Mouse (Mus musculus): ENCODE data around the gene Abhd12b. TPM values are rescaled to one million over a fixed set of nuclear protein-coding genes. Genes with fewer than 3 reads are reported as not detected.

Gene Abhd12b
- polyA plus RNA-seq, 1 experiment from 2014 or later = not detected

DNA sequence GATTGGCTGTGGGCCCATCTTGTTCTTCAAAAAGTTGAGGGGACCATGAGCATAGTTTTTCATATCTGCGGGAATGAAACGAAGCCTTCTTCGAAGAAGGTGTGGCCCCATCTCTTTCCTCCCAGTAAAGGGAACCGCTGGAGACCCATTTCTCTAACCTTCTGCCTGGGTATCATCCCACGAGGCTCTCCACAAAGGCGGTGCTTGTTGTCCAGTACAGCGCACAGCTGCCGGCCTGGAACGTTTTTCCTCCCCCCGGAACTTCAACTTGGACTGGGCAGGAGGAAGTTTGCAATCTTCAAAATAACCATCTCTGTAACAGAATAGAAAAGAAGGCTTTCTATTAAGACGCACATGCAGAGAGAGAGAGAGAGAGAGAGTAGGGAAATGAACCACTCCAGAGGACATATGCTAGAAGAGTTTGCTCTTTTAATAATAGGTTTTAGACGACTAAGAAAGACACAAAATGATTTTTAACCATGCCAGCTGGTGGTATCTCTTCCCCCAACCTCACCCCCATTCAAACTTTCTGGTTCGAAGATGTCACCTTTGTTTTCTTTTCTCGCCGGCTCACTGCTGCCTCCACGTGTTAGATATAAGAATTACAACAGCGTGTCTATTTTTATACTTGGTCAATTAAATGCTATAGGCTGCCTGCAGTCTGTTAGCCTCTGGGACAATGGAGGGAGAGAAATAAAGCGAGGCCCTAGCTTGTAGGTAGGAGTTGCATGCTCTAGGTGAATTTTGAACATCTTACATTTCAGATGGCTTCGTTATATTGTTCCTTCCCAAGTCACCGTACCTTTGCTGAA, 9.1 kb upstream of the Abhd12b start:
- no peak for ATAC-seq (ENCODE audit: low FRiP score, low TSS enrichment)
- Histone ChIP-seq H3K36me3 (ENCODE audit: control insufficient read depth, insufficient read depth, low read length) (no peaks in the 10 kb centered on the region), H3K4me2 (replicated peaks; ENCODE audit: low read depth, low read length) (no peak overlapping the region), H3K4me1 (ENCODE audit: control insufficient read depth, insufficient read depth, low read length) (peaks cover 3% of the 10 kb centered on the region; the same call in 1 of the 2 replicates), H3K27me3 (ENCODE audit: control insufficient read depth, insufficient read depth, low read length) (no peaks in the 10 kb centered on the region), H3K9me3 (ENCODE audit: control insufficient read depth, low read length) (no peaks in the 10 kb centered on the region), H3K9ac (ENCODE audit: low read depth, low read length) (no peak overlapping the region), H3K27ac (ENCODE audit: low read depth, low read length) (peak overlapping the region; percentile 70; the same call in 1 of the 2 replicates), H3K4me3 (ENCODE audit: low read length) (no peak overlapping the region)
- WGBS = 42% methylated on average over 20 of the region's 20 CpGs

DNA sequence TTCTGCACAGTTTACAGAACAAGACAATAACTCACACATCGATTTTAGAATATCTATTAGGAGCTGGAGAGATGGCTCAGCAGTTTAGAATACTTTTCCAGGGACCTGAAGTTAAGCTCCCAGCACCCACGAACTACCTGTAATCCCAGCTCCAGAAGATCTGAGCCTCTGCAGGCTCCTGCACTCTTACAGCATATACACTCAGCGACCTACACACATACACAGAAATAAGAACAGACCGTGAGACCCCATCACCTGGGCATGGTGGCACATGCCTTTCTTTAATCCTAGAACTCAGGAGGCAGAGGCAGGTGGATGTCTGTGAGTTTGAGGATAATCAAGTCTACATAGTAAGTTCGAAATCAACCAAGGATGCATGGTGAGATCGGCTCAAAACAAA, 8.4 kb upstream of the Abhd12b start:
- WGBS = 88% methylated on average over 6 of the region's 6 CpGs
- ATAC-seq (ENCODE audit: low FRiP score, low TSS enrichment) = no peak
- H3K27ac ChIP-seq (ENCODE audit: low read depth, low read length) = no peak overlapping the region

DNA sequence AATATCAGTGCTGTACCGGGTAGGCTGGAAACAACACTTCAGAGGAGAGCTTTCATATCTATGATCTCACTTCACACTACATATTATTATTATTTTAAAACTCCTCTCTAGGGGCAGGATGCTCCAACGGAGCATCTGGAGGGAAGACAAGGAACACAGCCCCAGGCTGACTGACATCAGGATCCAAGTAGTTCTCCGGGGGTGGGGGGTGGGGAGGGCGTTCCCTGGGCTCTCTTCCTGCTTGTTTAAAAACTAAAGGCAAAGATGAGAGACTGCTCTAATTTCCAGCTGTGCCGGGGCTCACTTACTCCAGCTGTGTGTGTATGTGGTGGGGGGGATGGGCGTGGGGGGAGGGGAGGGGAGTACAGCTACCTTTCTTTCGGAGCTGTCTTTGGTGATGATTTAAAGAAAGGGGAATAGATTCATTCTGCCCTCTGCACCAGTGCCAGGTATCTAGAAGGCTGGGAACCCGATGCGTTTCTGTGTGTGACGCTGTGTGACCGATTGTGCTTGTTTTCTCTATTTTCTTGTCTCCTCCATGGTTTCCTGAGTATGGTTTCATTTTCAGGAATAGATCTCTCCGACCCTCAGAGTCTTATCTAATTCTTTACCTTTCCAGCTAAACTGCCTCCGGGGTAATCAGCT, 5.8 kb upstream of the Abhd12b start:
- ATAC-seq (ENCODE audit: low FRiP score, low TSS enrichment) = 0 out of 2 replicates have a peak, but pooled peaks have one; percentile 24
- Histone ChIP-seq H3K27ac (ENCODE audit: low read depth, low read length) (no peak overlapping the region), H3K9me3 (ENCODE audit: control insufficient read depth, low read length) (no peaks in the 10 kb centered on the region), H3K9ac (ENCODE audit: low read depth, low read length) (0 out of 2 replicates have a peak overlapping the region, but pooled peaks have one; percentile 33), H3K4me3 (ENCODE audit: low read length) (peak overlapping the region; percentile 16; the same call in 1 of the 2 replicates), H3K4me2 (replicated peaks; ENCODE audit: low read depth, low read length) (peak overlapping the region; percentile 37), H3K4me1 (ENCODE audit: control insufficient read depth, insufficient read depth, low read length) (peaks cover 3% of the 10 kb centered on the region; the same call in 1 of the 2 replicates), H3K27me3 (ENCODE audit: control insufficient read depth, insufficient read depth, low read length) (no peaks in the 10 kb centered on the region), H3K36me3 (ENCODE audit: control insufficient read depth, insufficient read depth, low read length) (no peaks in the 10 kb centered on the region)
- 5% methylated on average over 13 of the region's 13 CpGs for WGBS

More for the DNA sequence above, 8.4 kb upstream of the Abhd12b start:
- no peaks in the 10 kb centered on the region for H3K36me3 ChIP-seq (ENCODE audit: control insufficient read depth, insufficient read depth, low read length)
- H3K4me1 ChIP-seq (ENCODE audit: control insufficient read depth, insufficient read depth, low read length) = peaks cover 3% of the 10 kb centered on the region; the same call in 1 of the 2 replicates
- H3K4me2 ChIP-seq (replicated peaks; ENCODE audit: low read depth, low read length) = no peak overlapping the region
- no peaks in the 10 kb centered on the region for H3K9me3 ChIP-seq (ENCODE audit: control insufficient read depth, low read length)
- no peaks in the 10 kb centered on the region for H3K27me3 ChIP-seq (ENCODE audit: control insufficient read depth, insufficient read depth, low read length)
- no peak overlapping the region for H3K4me3 ChIP-seq (ENCODE audit: low read length)
- no peak overlapping the region for H3K9ac ChIP-seq (ENCODE audit: low read depth, low read length)

DNA sequence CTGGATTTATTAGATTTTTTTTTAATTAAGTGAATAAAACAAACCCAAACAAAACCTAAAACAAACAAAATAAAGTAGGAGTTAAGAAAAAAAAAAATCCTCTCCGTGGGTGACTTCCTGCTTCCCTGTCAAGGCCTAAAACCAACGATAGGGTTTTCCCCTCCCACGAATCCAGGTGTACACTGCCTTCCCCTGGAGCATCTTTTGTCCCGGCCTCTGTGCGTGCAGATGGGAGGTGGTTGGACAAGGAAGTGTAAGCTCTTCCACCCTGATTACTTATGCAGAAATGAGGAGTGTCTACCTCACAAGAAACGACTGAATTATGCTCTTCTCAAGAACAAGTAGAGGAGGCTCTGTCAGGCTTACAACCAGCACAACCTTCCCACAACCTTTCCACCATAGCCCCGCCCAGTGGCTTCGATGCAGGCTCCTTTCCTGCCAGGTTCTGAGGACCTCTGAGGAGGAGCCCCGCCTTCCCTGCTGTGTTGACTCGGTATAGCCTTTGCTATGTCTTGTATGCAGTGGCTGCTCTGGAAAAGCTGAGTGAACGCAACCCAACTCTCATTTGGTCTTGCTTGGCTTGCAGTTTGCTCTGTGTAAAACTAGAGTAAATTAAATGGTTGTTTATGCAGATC, 5.2 kb upstream of the Abhd12b start:
- no peak for ATAC-seq (ENCODE audit: low FRiP score, low TSS enrichment)
- Histone ChIP-seq H3K27ac (ENCODE audit: low read depth, low read length) (no peak overlapping the region), H3K4me1 (ENCODE audit: control insufficient read depth, insufficient read depth, low read length) (peaks cover 3% of the 10 kb centered on the region; the same call in 1 of the 2 replicates), H3K36me3 (ENCODE audit: control insufficient read depth, insufficient read depth, low read length) (no peaks in the 10 kb centered on the region), H3K4me3 (ENCODE audit: low read length) (peak overlapping the region; percentile 16; the same call in 1 of the 2 replicates), H3K9me3 (ENCODE audit: control insufficient read depth, low read length) (no peaks in the 10 kb centered on the region), H3K4me2 (replicated peaks; ENCODE audit: low read depth, low read length) (peak overlapping the region; percentile 37), H3K27me3 (ENCODE audit: control insufficient read depth, insufficient read depth, low read length) (no peaks in the 10 kb centered on the region), H3K9ac (ENCODE audit: low read depth, low read length) (0 out of 2 replicates have a peak overlapping the region, but pooled peaks have one; percentile 33)
- 17% methylated on average over 11 of the region's 11 CpGs for whole genome bisulfite sequencing

DNA sequence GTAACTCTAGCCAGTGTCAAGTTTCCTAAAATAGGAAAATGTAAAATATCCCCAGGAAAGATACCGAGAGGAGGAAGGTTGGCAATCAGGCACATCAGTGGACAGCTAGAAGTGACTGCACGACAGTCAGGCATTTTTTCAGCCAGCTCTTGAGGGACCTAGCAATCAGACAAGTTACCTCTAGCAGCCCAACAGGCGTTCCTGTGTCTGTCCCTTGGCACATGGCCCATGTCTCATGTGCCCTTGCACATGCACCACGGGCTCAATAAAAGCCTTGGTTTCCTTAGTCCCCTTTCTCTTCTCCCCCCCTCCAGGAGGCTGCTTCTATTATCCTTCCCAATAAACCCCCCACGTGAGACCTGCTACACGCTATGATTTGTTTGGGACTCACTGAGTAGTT, 2.3 kb downstream of the Abhd12b start:
- Histone ChIP-seq H3K4me2 (replicated peaks; ENCODE audit: low read depth, low read length) (no peak overlapping the region), H3K36me3 (ENCODE audit: control insufficient read depth, insufficient read depth, low read length) (no peaks in the 10 kb centered on the region), H3K27ac (ENCODE audit: low read depth, low read length) (no peak overlapping the region), H3K9me3 (ENCODE audit: control insufficient read depth, low read length) (no peaks in the 10 kb centered on the region), H3K27me3 (ENCODE audit: control insufficient read depth, insufficient read depth, low read length) (no peaks in the 10 kb centered on the region), H3K4me1 (ENCODE audit: control insufficient read depth, insufficient read depth, low read length) (no peaks in the 10 kb centered on the region), H3K4me3 (ENCODE audit: low read length) (no peak overlapping the region), H3K9ac (ENCODE audit: low read depth, low read length) (no peak overlapping the region)
- WGBS = 81% methylated on average over 6 of the region's 6 CpGs
- no peak for ATAC-seq (ENCODE audit: low FRiP score, low TSS enrichment)

DNA sequence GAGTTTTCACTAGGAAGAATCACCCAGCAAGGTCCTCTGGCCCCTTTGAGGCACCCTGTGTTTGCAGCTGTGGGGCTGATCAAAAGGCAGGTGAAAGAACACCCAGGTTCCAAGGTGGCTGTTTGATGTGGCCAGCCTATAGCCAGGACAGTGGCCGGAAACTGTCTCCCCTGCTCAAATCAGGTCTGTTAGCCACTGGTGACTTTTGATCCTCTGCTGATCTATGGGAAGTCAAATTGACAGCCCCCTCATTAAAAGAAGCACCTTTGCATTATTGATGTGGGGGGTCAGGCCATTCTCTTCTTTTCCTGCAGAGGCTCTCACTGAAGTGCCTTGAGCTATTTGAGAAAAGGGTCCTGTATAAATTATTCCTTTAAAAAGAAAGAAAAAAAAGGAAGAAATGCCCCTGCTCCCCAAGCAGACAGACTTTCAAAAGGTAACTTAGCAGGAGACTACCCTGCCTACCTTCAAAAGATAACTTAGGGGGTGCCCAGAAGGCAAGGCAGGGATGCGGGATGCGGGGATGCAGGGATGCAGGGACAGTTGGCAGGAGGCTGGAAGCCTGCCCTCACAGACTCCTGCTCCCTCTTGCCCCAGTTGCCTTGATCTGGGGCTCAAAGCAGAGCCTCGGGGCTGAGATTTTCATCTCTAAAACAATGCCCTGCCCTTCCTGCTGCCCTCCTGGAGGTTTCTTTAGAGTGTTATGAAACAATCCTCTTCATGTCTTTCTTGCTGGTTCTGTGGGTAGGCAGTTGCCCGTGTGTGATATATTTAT, 3.5 kb downstream of the Abhd12b start:
- no peaks in the 10 kb centered on the region for H3K27me3 ChIP-seq (ENCODE audit: control insufficient read depth, insufficient read depth, low read length)
- 52% methylated on average over 5 of the region's 5 CpGs for WGBS
- no peak overlapping the region for H3K27ac ChIP-seq (ENCODE audit: low read depth, low read length)
- H3K4me1 ChIP-seq (ENCODE audit: control insufficient read depth, insufficient read depth, low read length) = no peaks in the 10 kb centered on the region
- H3K4me2 ChIP-seq (replicated peaks; ENCODE audit: low read depth, low read length) = no peak overlapping the region
- no peaks in the 10 kb centered on the region for H3K9me3 ChIP-seq (ENCODE audit: control insufficient read depth, low read length)
- no peak overlapping the region for H3K9ac ChIP-seq (ENCODE audit: low read depth, low read length)
- H3K4me3 ChIP-seq (ENCODE audit: low read length) = no peak overlapping the region
- H3K36me3 ChIP-seq (ENCODE audit: control insufficient read depth, insufficient read depth, low read length) = no peaks in the 10 kb centered on the region
- ATAC-seq (ENCODE audit: low FRiP score, low TSS enrichment) = no peak

DNA sequence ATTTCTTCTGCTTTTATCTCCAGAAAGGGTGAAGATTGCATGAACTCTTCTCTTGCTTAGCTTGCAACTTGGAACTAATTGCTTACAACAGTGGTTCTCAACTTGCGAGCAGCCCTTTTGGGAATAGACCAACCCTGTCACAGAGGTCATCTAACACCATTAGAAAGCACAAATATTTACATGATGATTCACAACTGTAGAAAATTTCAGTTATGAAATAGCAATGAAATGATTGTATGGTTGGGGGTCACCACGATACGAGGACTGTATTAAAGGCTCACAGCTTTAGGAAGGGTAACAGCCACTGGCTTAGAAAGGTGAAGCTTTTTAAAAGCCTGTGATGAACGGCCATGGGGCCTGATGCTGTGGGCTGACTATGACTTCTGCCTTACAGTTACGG, 7.1 kb downstream of the Abhd12b start:
- Histone ChIP-seq H3K4me2 (replicated peaks; ENCODE audit: low read depth, low read length) (no peak overlapping the region), H3K4me1 (ENCODE audit: control insufficient read depth, insufficient read depth, low read length) (no peaks in the 10 kb centered on the region), H3K9ac (ENCODE audit: low read depth, low read length) (no peak overlapping the region), H3K27me3 (ENCODE audit: control insufficient read depth, insufficient read depth, low read length) (no peaks in the 10 kb centered on the region), H3K27ac (ENCODE audit: low read depth, low read length) (no peak overlapping the region), H3K36me3 (ENCODE audit: control insufficient read depth, insufficient read depth, low read length) (no peaks in the 10 kb centered on the region), H3K9me3 (ENCODE audit: control insufficient read depth, low read length) (no peaks in the 10 kb centered on the region), H3K4me3 (ENCODE audit: low read length) (no peak overlapping the region)
- 64% methylated on average over 5 of the region's 5 CpGs for WGBS
- ATAC-seq (ENCODE audit: low FRiP score, low TSS enrichment) = no peak

DNA sequence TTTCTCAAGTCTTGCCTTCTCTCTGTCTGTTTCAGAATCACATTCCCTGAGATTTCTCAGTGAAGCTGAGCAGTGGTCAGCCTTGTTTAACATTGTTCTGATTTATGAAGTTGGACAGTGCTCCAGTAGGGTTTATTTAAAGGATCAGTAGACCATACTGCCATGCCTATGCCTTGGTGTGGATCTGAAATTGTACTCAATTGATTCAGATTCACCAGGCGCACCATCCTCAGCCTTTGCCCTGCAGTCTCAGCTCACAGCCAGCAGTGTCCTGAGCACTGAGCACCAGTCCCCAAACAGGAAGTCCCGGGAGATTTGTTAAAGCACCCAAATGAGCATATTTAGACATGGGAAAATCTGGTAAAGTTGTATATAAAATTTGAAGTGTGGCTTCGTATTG, 10.8 kb downstream of the Abhd12b start:
- ATAC-seq (ENCODE audit: low FRiP score, low TSS enrichment) = no peak
- Histone ChIP-seq H3K9ac (ENCODE audit: low read depth, low read length) (no peak overlapping the region), H3K27ac (ENCODE audit: low read depth, low read length) (no peak overlapping the region), H3K4me1 (ENCODE audit: control insufficient read depth, insufficient read depth, low read length) (no peaks in the 10 kb centered on the region), H3K27me3 (ENCODE audit: control insufficient read depth, insufficient read depth, low read length) (no peaks in the 10 kb centered on the region), H3K9me3 (ENCODE audit: control insufficient read depth, low read length) (no peaks in the 10 kb centered on the region), H3K4me2 (replicated peaks; ENCODE audit: low read depth, low read length) (no peak overlapping the region), H3K36me3 (ENCODE audit: control insufficient read depth, insufficient read depth, low read length) (no peaks in the 10 kb centered on the region), H3K4me3 (ENCODE audit: low read length) (no peak overlapping the region)
- 83% methylated on average over 3 of the region's 3 CpGs for WGBS
